ENCODE assay signal across 24 mouse cellular contexts in the genomic region with DNA sequence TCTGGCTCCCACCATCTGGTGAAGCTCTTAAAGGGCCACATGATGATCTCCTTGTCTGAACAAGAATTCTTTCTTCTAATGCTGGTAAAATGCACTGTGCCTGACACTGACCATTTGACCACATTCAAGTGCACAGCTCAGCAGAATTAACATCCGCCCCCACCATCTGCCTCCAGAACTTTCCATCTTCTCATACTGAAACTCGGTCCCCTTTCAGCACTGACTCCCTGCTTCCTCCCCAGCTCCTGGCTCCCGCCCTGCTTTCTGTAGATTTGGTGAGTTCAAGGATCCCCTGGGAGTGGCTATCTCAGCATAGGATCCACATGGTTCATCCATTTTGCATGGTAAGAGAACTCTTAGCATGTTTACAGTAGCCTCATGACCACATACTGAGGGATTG. TPM values are rescaled to one million over a fixed set of nuclear protein-coding genes. Genes with fewer than 3 reads are reported as not detected.
A peak's percentile ranks its signal among the peaks of the same experiment; 100 is the strongest.
DNase-seq lines count a peak whose midpoint lies in the region; ATAC-seq and TF ChIP-seq lines count a peak whose summit lies in the region.
"Had no signal": no experiment of that assay in that cellular context is flagged by ENCODE, and none has a peak within 500 bp of the region (broad histone marks: within the 10 kb centered on the region; RNA-seq: fewer than 3 reads in every experiment).

No protein-coding gene starts in this region.

- 62% methylated on average over 3 of the region's 3 CpGs for WGBS in heart, postnatal 0 days
- 82% methylated on average over 3 of the region's 3 CpGs for WGBS in liver, adult 2 months
- 70% methylated on average over 3 of the region's 3 CpGs for WGBS in liver, postnatal 0 days (ENCODE audit: insufficient replicate concordance)
- 76% methylated on average over 3 of the region's 3 CpGs for WGBS in limb, embryonic 10.5 days

- no peaks in the 10 kb centered on the region for H3K27me3 ChIP-seq in heart, postnatal 0 days (ENCODE audit: control insufficient read depth, insufficient read depth, low read length)
- no peaks in the 10 kb centered on the region for H3K27me3 ChIP-seq in liver, adult 2 months (ENCODE audit: control insufficient read depth, insufficient read depth, low read length)
- H3K27me3 ChIP-seq in liver, postnatal 0 days (ENCODE audit: insufficient read depth, low read length): no peaks in the 10 kb centered on the region
- H3K27me3 ChIP-seq in limb, embryonic 10.5 days (ENCODE audit: low read depth, poor library complexity, severe bottlenecking): no peaks in the 10 kb centered on the region
- H3K27me3 ChIP-seq: forebrain, embryonic 13.5 days; midbrain, embryonic 12.5 days; neural tube, embryonic 12.5 days; Patski had no signal

- no peak overlapping the region for H3K9ac ChIP-seq in heart, postnatal 0 days (replicated peaks; ENCODE audit: low read depth, low read length)
- no peak overlapping the region for H3K9ac ChIP-seq in liver, adult 2 months (ENCODE audit: low read depth, low read length)
- no peak overlapping the region for H3K9ac ChIP-seq in liver, postnatal 0 days (replicated peaks)
- H3K9ac ChIP-seq: forebrain, embryonic 13.5 days; midbrain, embryonic 12.5 days; neural tube, embryonic 12.5 days had no signal

- no peak for ATAC-seq in heart, postnatal 0 days (ENCODE audit: insufficient read depth, low read depth)
- no peak for ATAC-seq in liver, postnatal 0 days
- peak; percentile 3 for ATAC-seq in activated CD4-positive, CD25-positive, alpha-beta regulatory T cell, adult 4 months
- ATAC-seq in erythroblast, adult 5-6 weeks (replicated peaks; ENCODE audit: low FRiP score, poor library complexity, severe bottlenecking): no peak
- ATAC-seq: forebrain, embryonic 13.5 days; Patski had no signal

- TF ChIP-seq EP300 in heart, postnatal 0 days (IDR thresholded peaks at IDR 0.05; ENCODE audit: low read depth): no peak
- no peak for TF ChIP-seq EP300 in liver, postnatal 0 days (IDR thresholded peaks at IDR 0.05; ENCODE audit: low read depth)

- H3K4me2 ChIP-seq in heart, postnatal 0 days (ENCODE audit: low read depth, low read length): no peak overlapping the region
- H3K4me2 ChIP-seq in liver, postnatal 0 days (ENCODE audit: low read depth, low read length): no peak overlapping the region
- H3K4me2 ChIP-seq: forebrain, embryonic 13.5 days; liver, embryonic 11.5 days; midbrain, embryonic 12.5 days; neural tube, embryonic 12.5 days had no signal

- peaks cover 24% of the 10 kb centered on the region for H3K4me1 ChIP-seq in heart, postnatal 0 days (ENCODE audit: control insufficient read depth, insufficient read depth)
- peaks cover 3% of the 10 kb centered on the region for H3K4me1 ChIP-seq in liver, adult 2 months (ENCODE audit: control insufficient read depth, insufficient read depth, low read length)
- peaks cover 11% of the 10 kb centered on the region for H3K4me1 ChIP-seq in liver, postnatal 0 days (ENCODE audit: insufficient read depth)
- H3K4me1 ChIP-seq in limb, embryonic 10.5 days: peaks cover 15% of the 10 kb centered on the region

- no peak for TF ChIP-seq POLR2A in liver, adult 2 months (IDR thresholded peaks at IDR 0.05; ENCODE audit: extremely low read depth, insufficient read depth, low read length)

- H3K36me3 ChIP-seq in heart, postnatal 0 days (replicated peaks; ENCODE audit: control insufficient read depth, insufficient read depth, low read length): no peaks in the 10 kb centered on the region
- no peaks in the 10 kb centered on the region for H3K36me3 ChIP-seq in liver, adult 2 months (ENCODE audit: control insufficient read depth, insufficient read depth, low read length)
- no peaks in the 10 kb centered on the region for H3K36me3 ChIP-seq in liver, postnatal 0 days (replicated peaks; ENCODE audit: insufficient read depth, low read length)
- H3K36me3 ChIP-seq in limb, embryonic 10.5 days: no peaks in the 10 kb centered on the region
- H3K36me3 ChIP-seq: neural tube, embryonic 12.5 days had no signal

- no peaks in the 10 kb centered on the region for H3K79me2 ChIP-seq in liver, adult 2 months (ENCODE audit: control insufficient read depth, insufficient read depth, low read length)

- intact Hi-C loops in heart, postnatal 14 days (cut with DNase I): no loop called here
- intact Hi-C loops in left cerebral cortex, adult 2 months (cut with DNase I): no loop called here

- no peak for TF ChIP-seq CTCF in heart, postnatal 0 days (IDR thresholded peaks at IDR 0.05; ENCODE audit: low read depth)
- no peak for TF ChIP-seq CTCF in liver, adult 2 months (IDR thresholded peaks at IDR 0.05; ENCODE audit: low read depth, low read length)
- TF ChIP-seq CTCF in liver, postnatal 0 days (IDR thresholded peaks at IDR 0.05; ENCODE audit: low read depth): no peak
- TF ChIP-seq CTCF in left cerebral cortex, adult 2 months (IDR thresholded peaks at IDR 0.05): no peak

- H3K9me3 ChIP-seq in heart, postnatal 0 days (replicated peaks; ENCODE audit: control insufficient read depth, low read length): no peaks in the 10 kb centered on the region
- H3K9me3 ChIP-seq in liver, postnatal 0 days (ENCODE audit: low read length): no peaks in the 10 kb centered on the region
- H3K9me3 ChIP-seq in limb, embryonic 10.5 days (replicated peaks): no peaks in the 10 kb centered on the region
- H3K9me3 ChIP-seq: forebrain, embryonic 13.5 days; heart, embryonic 10.5 days; midbrain, embryonic 12.5 days; neural tube, embryonic 12.5 days had no signal

- DNase-seq in heart, postnatal 0 days (ENCODE audit: low spot score): no peak
- no peak for DNase-seq in heart, postnatal 14 days
- peak; percentile 30 for DNase-seq in liver, adult 2 months (ENCODE audit: extremely low read depth, low read depth, low spot score)
- no peak for DNase-seq in liver, postnatal 0 days
- DNase-seq in limb, embryonic 10.5 days (ENCODE audit: low spot score): no peak
- no peak for DNase-seq in left cerebral cortex, adult 2 months (ENCODE audit: extremely low spot score in 1 of 2, low spot score in 2 of 2)
- DNase-seq: adrenal gland, postnatal 25 days; cerebellum, adult 18-20 months; cerebellum, postnatal 36 days; gastrocnemius, postnatal 10 days; kidney, adult 9 months; lung, adult 2 months; lung, postnatal 36 days; right cerebral cortex, postnatal 4 days; thymus, postnatal 36 days had no signal

- no peak overlapping the region for H3K4me3 ChIP-seq in heart, postnatal 0 days (ENCODE audit: low read depth, low read length)
- H3K4me3 ChIP-seq in liver, adult 2 months (ENCODE audit: insufficient read depth, low read depth, low read length): no peak overlapping the region
- H3K4me3 ChIP-seq in liver, postnatal 0 days (ENCODE audit: low read depth, low read length): no peak overlapping the region
- H3K4me3 ChIP-seq in limb, embryonic 10.5 days: no peak overlapping the region
- H3K4me3 ChIP-seq in left cerebral cortex, adult 2 months: no peak overlapping the region
- H3K4me3 ChIP-seq: forebrain, embryonic 13.5 days; heart, embryonic 10.5 days; midbrain, embryonic 12.5 days; neural tube, embryonic 12.5 days had no signal

- peak overlapping the region; percentile 21; the same call in 1 of the 2 replicates for H3K27ac ChIP-seq in heart, postnatal 0 days (ENCODE audit: low read depth)
- H3K27ac ChIP-seq in liver, adult 2 months (replicated peaks; ENCODE audit: insufficient read depth, low read depth, low read length): peak overlapping the region; percentile 31
- no peak overlapping the region for H3K27ac ChIP-seq in liver, postnatal 0 days (ENCODE audit: low read depth)
- peak overlapping the region; percentile 15; the same call in 1 of the 2 replicates for H3K27ac ChIP-seq in limb, embryonic 10.5 days
- H3K27ac ChIP-seq in left cerebral cortex, adult 2 months: no peak overlapping the region
- H3K27ac ChIP-seq: forebrain, embryonic 13.5 days; heart, embryonic 10.5 days; midbrain, embryonic 12.5 days; neural tube, embryonic 12.5 days had no signal

RNA-seq across cellular contexts. Expression of gene Tspan32, which starts 15.9 kb away (rescaled TPM):
- 0.46 and 0.50 TPM in 2 replicates for total RNA-seq in heart, postnatal 0 days (2014; rRNA removed; ENCODE audit: low replicate concordance)
- polyA plus RNA-seq in heart, postnatal 0 days (2015; fragmentation: Nextera tagmentation; extraction: Ambion mirVana): 1.1 and 1.7 TPM in 2 replicates
- 1 to 10 TPM in 1 of 2 experiments, under 1 TPM in 1; 0.91 to 1.1 TPM for total RNA-seq in heart, postnatal 14 days (2021)
- 0.46 and 1.1 TPM in 2 replicates for total RNA-seq in liver, adult 2 months (2014; rRNA removed)
- 0.56 and 1.0 TPM in 2 replicates for polyA plus RNA-seq in liver, adult 2 months (2012; rRNA removed)
- 31.0 and 37.5 TPM in 2 replicates for polyA plus RNA-seq in liver, postnatal 0 days (2015; fragmentation: Nextera tagmentation; extraction: Ambion mirVana)
- polyA plus RNA-seq in activated CD4-positive, CD25-positive, alpha-beta regulatory T cell, adult 4 months (2017; shearing (Covaris generic)): 100 to 1,000 TPM; 419 to 490 TPM
- 5.5 TPM in 2 replicates for polyA plus RNA-seq in limb, embryonic 10.5 days (2016; fragmentation: Nextera tagmentation; extraction: Ambion mirVana)
- 77.4 and 78.8 TPM in 2 replicates for total RNA-seq in erythroblast, adult 5-6 weeks (2015; ENCODE audit: low replicate concordance)
- 55.2 and 79.5 TPM in 2 replicates for total RNA-seq in erythroblast, adult 5-6 weeks (2017; ENCODE audit: low replicate concordance)
- total RNA-seq in left cerebral cortex, adult 2 months (2021): under 1 TPM in 1 of 2 experiments, not detected in 1; 0.07 TPM

RNA-seq across cellular contexts. Expression of gene Cd81, which starts 31.8 kb away (rescaled TPM):
- total RNA-seq in heart, postnatal 0 days (2014; rRNA removed; ENCODE audit: low replicate concordance): 1,221 and 1,316 TPM in 2 replicates
- polyA plus RNA-seq in heart, postnatal 0 days (2015; fragmentation: Nextera tagmentation; extraction: Ambion mirVana): 793 and 811 TPM in 2 replicates
- 100 to 1,000 TPM; 505 to 506 TPM for total RNA-seq in heart, postnatal 14 days (2021)
- total RNA-seq in liver, adult 2 months (2014; rRNA removed): 363 and 420 TPM in 2 replicates
- 616 and 625 TPM in 2 replicates for polyA plus RNA-seq in liver, adult 2 months (2012; rRNA removed)
- 213 and 231 TPM in 2 replicates for polyA plus RNA-seq in liver, postnatal 0 days (2015; fragmentation: Nextera tagmentation; extraction: Ambion mirVana)
- 100 to 1,000 TPM; 155 to 235 TPM for polyA plus RNA-seq in activated CD4-positive, CD25-positive, alpha-beta regulatory T cell, adult 4 months (2017; shearing (Covaris generic))
- polyA plus RNA-seq in limb, embryonic 10.5 days (2016; fragmentation: Nextera tagmentation; extraction: Ambion mirVana): 267 and 310 TPM in 2 replicates
- 59.4 and 65.9 TPM in 2 replicates for total RNA-seq in erythroblast, adult 5-6 weeks (2015; ENCODE audit: low replicate concordance)
- 40.8 and 80.4 TPM in 2 replicates for total RNA-seq in erythroblast, adult 5-6 weeks (2017; ENCODE audit: low replicate concordance)
- 100 to 1,000 TPM; 380 to 388 TPM for total RNA-seq in left cerebral cortex, adult 2 months (2021)

RNA-seq across cellular contexts. Expression of gene Tssc4, which starts 48.3 kb away (rescaled TPM):
- total RNA-seq in heart, postnatal 0 days (2014; rRNA removed; ENCODE audit: low replicate concordance): 61.9 and 71.7 TPM in 2 replicates
- polyA plus RNA-seq in heart, postnatal 0 days (2015; fragmentation: Nextera tagmentation; extraction: Ambion mirVana): 33.7 and 34.0 TPM in 2 replicates
- total RNA-seq in heart, postnatal 14 days (2021): 10 to 100 TPM; 19.0 to 20.7 TPM
- total RNA-seq in liver, adult 2 months (2014; rRNA removed): 11.9 and 13.4 TPM in 2 replicates
- polyA plus RNA-seq in liver, adult 2 months (2012; rRNA removed): 45.6 and 47.7 TPM in 2 replicates
- 24.1 and 25.2 TPM in 2 replicates for polyA plus RNA-seq in liver, postnatal 0 days (2015; fragmentation: Nextera tagmentation; extraction: Ambion mirVana)
- polyA plus RNA-seq in activated CD4-positive, CD25-positive, alpha-beta regulatory T cell, adult 4 months (2017; shearing (Covaris generic)): 10 to 100 TPM; 22.8 to 50.7 TPM
- polyA plus RNA-seq in limb, embryonic 10.5 days (2016; fragmentation: Nextera tagmentation; extraction: Ambion mirVana): 145 and 157 TPM in 2 replicates
- 1.3 and 11.1 TPM in 2 replicates for total RNA-seq in erythroblast, adult 5-6 weeks (2015; ENCODE audit: low replicate concordance)
- 5.3 and 16.4 TPM in 2 replicates for total RNA-seq in erythroblast, adult 5-6 weeks (2017; ENCODE audit: low replicate concordance)
- 10 to 100 TPM; 38.0 to 41.5 TPM for total RNA-seq in left cerebral cortex, adult 2 months (2021)

RNA-seq across cellular contexts. Expression of gene Ascl2, which starts 51.7 kb away (rescaled TPM):
- not detected in 2 replicates for total RNA-seq in heart, postnatal 0 days (2014; rRNA removed; ENCODE audit: low replicate concordance)
- polyA plus RNA-seq in heart, postnatal 0 days (2015; fragmentation: Nextera tagmentation; extraction: Ambion mirVana): not detected in 2 replicates
- under 1 TPM in 1 of 2 experiments, not detected in 1; 0.12 TPM for total RNA-seq in heart, postnatal 14 days (2021)
- total RNA-seq in liver, adult 2 months (2014; rRNA removed): not detected in 2 replicates
- polyA plus RNA-seq in liver, adult 2 months (2012; rRNA removed): 0.11 TPM in 1 of 2 replicates, not detected in the other
- 0.21 and 0.23 TPM in 2 replicates for polyA plus RNA-seq in liver, postnatal 0 days (2015; fragmentation: Nextera tagmentation; extraction: Ambion mirVana)
- polyA plus RNA-seq in activated CD4-positive, CD25-positive, alpha-beta regulatory T cell, adult 4 months (2017; shearing (Covaris generic)): under 1 TPM in 1 of 2 experiments, not detected in 1; 0.29 TPM
- polyA plus RNA-seq in limb, embryonic 10.5 days (2016; fragmentation: Nextera tagmentation; extraction: Ambion mirVana): 0.26 and 0.40 TPM in 2 replicates
- total RNA-seq in erythroblast, adult 5-6 weeks (2015; ENCODE audit: low replicate concordance): not detected in 2 replicates
- not detected in 2 replicates for total RNA-seq in erythroblast, adult 5-6 weeks (2017; ENCODE audit: low replicate concordance)
- under 1 TPM; 0.42 to 0.57 TPM for total RNA-seq in left cerebral cortex, adult 2 months (2021)
- total RNA-seq: gastrocnemius, postnatal 10 days; monocyte, adult 5-6 weeks had no signal

Comparison
In these comparisons a context has a peak if more than half of its experiments do, and no peak if none do; other contexts are left out.
1. H3K27ac ChIP-seq: peak in heart, postnatal 0 days (single experiment), liver, adult 2 months (single experiment) and limb, embryonic 10.5 days (single experiment); none in liver, postnatal 0 days (single experiment) and left cerebral cortex, adult 2 months (single experiment).
2. RNA of gene Tspan32, which starts 15.9 kb away (total RNA-seq): 55.2 to 79.5 TPM in erythroblast, adult 5-6 weeks; 0.91 to 1.1 TPM in heart, postnatal 14 days, 0.46 to 1.1 TPM in liver, adult 2 months, 0.46 to 0.50 TPM in heart, postnatal 0 days and 0.07 TPM in left cerebral cortex, adult 2 months; every median in the first group is over 10 times any median in the second.